Mouse (Mus musculus) liver, embryonic 14.5 days (tissue): ENCODE measurements around the gene Fam117b. TPM values are rescaled to one million over a fixed set of nuclear protein-coding genes. Genes with fewer than 3 reads are reported as not detected.

Experiments used
- ATAC-seq: fragments of 200-750 bp; cut with Nextera tagmentation; 2 replicates; pipeline ENCODE4 v1.8.0; 2017; ENCODE audit warnings: moderate number of reproducible peaks, mild to moderate bottlenecking, moderate library complexity; ENCODE audit not compliant: insufficient read depth
- DNase-seq, 3 experiments: peaks; one replicate each; pipeline ENCODE4 v3.0.0-alpha.2; 2012 to 2013; ENCODE audit warnings: low read depth in 3 of 3, low spot score in 3 of 3
- H3K27ac ChIP-seq: fragments of 300-500 bp; sonication (generic); 2 replicates; pipeline ENCODE4 v1.5.1; 2014; ENCODE audit warnings: moderate library complexity, mild to moderate bottlenecking, control low read depth, inconsistent platforms
- H3K27me3 ChIP-seq: fragments of 300-500 bp; sonication (generic); 2 replicates; pipeline ENCODE4 v1.6.1; 2014; ENCODE audit warnings: mild to moderate bottlenecking, low read length, moderate library complexity; ENCODE audit not compliant: control insufficient read depth, insufficient read depth
- H3K36me3 ChIP-seq: fragments of 300-500 bp; sonication (generic); replicated peaks from 2 replicates; pipeline ENCODE4 v1.6.1; 2014; ENCODE audit warnings: low read depth; ENCODE audit not compliant: control insufficient read depth, insufficient read depth
- H3K4me1 ChIP-seq, 2 experiments: fragments of 200-500 bp in 1 of 2; fragments of 300-500 bp in 1 of 2; sonication (generic) in 1 of 2; replicated peaks; 2 replicates each; pipeline ENCODE4 v1.6.1; 2012 to 2014; ENCODE audit warnings: antibody characterized with exemption in 1 of 2, inconsistent platforms in 1 of 2, low read length in 1 of 2; ENCODE audit not compliant: control insufficient read depth in 2 of 2, insufficient read depth in 2 of 2
- H3K4me2 ChIP-seq: fragments of 300-500 bp; sonication (generic); 2 replicates; pipeline ENCODE4 v1.6.1; 2014; ENCODE audit warnings: low read depth, mild to moderate bottlenecking, control low read depth, moderate library complexity
- H3K4me3 ChIP-seq, 2 experiments: fragments of 200-500 bp in 1 of 2; fragments of 300-500 bp in 1 of 2; sonication (generic) in 1 of 2; 2 replicates each; pipeline ENCODE4 v1.5.1; 2012 to 2014; ENCODE audit warnings: low read depth in 2 of 2, low read length in 2 of 2, mild to moderate bottlenecking in 2 of 2, control low read depth in 1 of 2, inconsistent platforms in 1 of 2, moderate library complexity in 1 of 2; ENCODE audit not compliant: insufficient read depth in 1 of 2
- H3K9ac ChIP-seq: fragments of 300-500 bp; sonication (generic); replicated peaks from 2 replicates; pipeline ENCODE4 v1.6.1; 2014; ENCODE audit warnings: mild to moderate bottlenecking, control low read depth, moderate library complexity
- H3K9me3 ChIP-seq: fragments of 300-500 bp; sonication (generic); 2 replicates; pipeline ENCODE4 v1.6.1; 2016; ENCODE audit warnings: low read length, mixed read lengths; ENCODE audit not compliant: control insufficient read depth
- CTCF ChIP-seq: IDR thresholded peaks from 2 replicates; pipeline ENCODE4 v1.5.1; 2016; ENCODE audit warnings: antibody characterized with exemption, low read depth, control low read depth
- EP300 ChIP-seq: IDR thresholded peaks from 2 replicates; pipeline ENCODE4 v1.6.1; 2016; ENCODE audit warnings: antibody characterized with exemption, low read depth
- WGBS: fragments of 180-500 bp; shearing (Covaris S2); extraction: QIAGEN DNeasy Blood & Tissue Kit; methylation state at CpG from one replicate; pipeline ENCODE4 v1.1.7; 2014; ENCODE audit not compliant: insufficient replicate concordance; 5-methylcytosine and 5-hydroxymethylcytosine counted together
- polyA plus RNA-seq, 2 experiments: library from polyadenylated mRNA; depleted of rRNA in 1 of 2; stranded (reverse) in 1 of 2; unstranded in 1 of 2; fragments of >200 nt; fragmentation: Nextera tagmentation in 1 of 2; extraction: Ambion mirVana in 1 of 2; gene quantifications; 2 replicates each; pipeline versions ENCODE4 v1.2.1 to v1.2.3; 2012 to 2014

The Fam117b gene
- polyA plus RNA-seq, 2 experiments: 2.6 to 2.8 TPM

DNA sequence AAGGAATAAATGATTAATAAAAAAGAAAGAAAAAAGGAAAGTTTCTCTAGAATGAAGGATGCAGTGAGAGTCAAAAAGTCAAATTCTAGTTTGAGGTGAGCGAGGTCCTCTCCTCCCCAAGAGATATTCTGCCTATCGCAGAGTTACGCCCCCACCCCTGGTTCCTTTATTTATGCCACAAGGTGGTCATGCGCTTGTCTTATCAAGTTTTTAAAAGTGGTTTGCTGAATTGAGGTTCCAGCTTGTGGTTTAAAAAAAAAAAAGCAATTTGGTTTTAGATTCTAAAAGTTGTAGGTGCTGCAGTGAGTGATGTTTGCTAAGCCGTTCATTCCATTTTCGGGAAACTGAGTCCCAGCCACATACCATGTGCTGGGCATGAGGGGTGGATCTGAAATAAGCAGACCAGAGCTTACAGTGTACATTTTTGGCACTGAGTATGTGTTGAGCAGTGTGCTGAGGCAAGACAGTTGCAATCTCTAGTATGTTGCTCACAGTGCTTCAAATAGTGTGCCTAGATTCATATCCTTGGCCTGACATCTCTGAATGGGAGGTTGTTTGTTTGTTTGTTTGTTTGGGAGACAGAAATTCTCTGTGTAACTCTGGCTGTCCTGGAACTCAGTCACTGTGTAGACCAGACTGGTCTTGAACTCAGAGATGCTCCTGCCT is 8.0 kb upstream of the Fam117b start:
- no peak for DNase-seq
- H3K4me3 ChIP-seq: no peak overlapping the region
- H3K27me3 ChIP-seq: no peaks in the 10 kb centered on the region
- ATAC-seq: no peak
- 27% methylated on average over 6 of the region's 6 CpGs for WGBS
- H3K36me3 ChIP-seq: no peaks in the 10 kb centered on the region
- no peak overlapping the region for H3K27ac ChIP-seq
- H3K9ac ChIP-seq: no peak overlapping the region
- H3K4me2 ChIP-seq: no peak overlapping the region
- TF ChIP-seq EP300: no peak
- no peak for TF ChIP-seq CTCF
- peaks cover 29 to 37% of the 10 kb centered on the region in 2 experiments for H3K4me1 ChIP-seq
- H3K9me3 ChIP-seq: no peaks in the 10 kb centered on the region

DNA sequence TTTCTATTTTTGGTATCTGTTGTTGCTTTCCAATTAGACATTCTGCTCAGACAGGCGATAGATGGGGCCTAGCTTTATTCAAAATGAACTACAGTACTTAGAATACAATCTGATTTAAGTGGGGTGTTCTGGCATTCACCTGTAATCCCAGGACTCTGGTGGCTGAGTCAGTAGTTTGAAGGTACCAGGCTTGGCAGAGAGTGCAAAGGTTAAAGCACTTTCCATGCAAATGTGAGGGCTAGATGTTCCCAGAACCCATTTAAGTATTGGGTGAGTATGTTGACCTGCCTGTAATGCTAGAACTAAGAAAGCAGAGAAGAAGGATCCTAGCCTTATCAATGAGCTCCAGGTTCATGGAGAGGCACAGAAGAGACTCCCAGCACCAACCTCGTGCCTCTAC is 6.9 kb upstream of the Fam117b start:
- TF ChIP-seq EP300: no peak
- no peak for TF ChIP-seq CTCF
- Histone ChIP-seq H3K4me2 (no peak overlapping the region), H3K9me3 (no peaks in the 10 kb centered on the region), H3K4me3 (no peak overlapping the region), H3K4me1 (peaks cover 20 to 28% of the 10 kb centered on the region in 2 experiments), H3K27me3 (no peaks in the 10 kb centered on the region), H3K36me3 (no peaks in the 10 kb centered on the region), H3K27ac (no peak overlapping the region), H3K9ac (no peak overlapping the region)
- WGBS: 35% methylated on average over 2 of the region's 2 CpGs
- ATAC-seq (no peak), DNase-seq (no peak)

DNA sequence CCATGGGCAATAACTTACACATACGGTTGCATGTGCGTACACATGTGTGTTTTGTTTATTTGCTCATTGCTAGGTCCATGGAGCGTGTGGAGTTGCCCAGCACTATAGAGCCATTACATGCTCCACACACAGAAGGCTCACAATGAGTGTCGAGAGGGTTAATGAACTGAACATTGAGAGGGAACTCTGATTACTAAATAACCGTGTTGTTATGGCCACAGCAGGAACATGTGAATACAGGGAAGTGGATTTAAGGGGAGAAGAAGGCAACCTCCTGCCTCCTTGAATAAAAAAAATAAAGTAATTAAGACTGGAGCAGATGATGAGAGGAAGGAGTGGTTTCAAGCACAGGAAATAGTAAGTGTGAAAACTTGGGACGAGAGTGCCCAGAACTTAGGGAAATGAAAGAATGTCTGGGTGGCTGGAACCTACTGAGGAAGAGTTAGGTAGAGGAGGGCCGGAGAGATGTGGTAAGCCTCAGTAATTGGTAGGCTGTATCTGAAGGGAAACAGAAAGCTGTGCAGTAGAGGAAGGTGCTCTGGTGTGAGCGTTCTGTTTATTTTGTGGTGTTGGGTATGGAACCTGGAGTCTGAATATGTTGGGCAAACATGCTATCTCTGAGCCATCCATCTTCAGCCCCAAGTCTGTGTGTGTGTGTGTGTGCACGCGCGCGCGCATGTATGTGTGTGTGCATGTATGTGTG is 5.8 kb upstream of the Fam117b start:
- no peaks in the 10 kb centered on the region for H3K27me3 ChIP-seq
- H3K4me3 ChIP-seq: no peak overlapping the region
- WGBS: 74% methylated on average over 13 of the region's 13 CpGs
- H3K9ac ChIP-seq: no peak overlapping the region
- no peak overlapping the region for H3K27ac ChIP-seq
- no peak for DNase-seq
- TF ChIP-seq EP300 (no peak), CTCF (no peak)
- no peak overlapping the region for H3K4me2 ChIP-seq
- no peak for ATAC-seq
- H3K9me3 ChIP-seq: no peaks in the 10 kb centered on the region
- H3K4me1 ChIP-seq: peaks cover 9 to 21% of the 10 kb centered on the region in 2 experiments
- H3K36me3 ChIP-seq: no peaks in the 10 kb centered on the region

DNA sequence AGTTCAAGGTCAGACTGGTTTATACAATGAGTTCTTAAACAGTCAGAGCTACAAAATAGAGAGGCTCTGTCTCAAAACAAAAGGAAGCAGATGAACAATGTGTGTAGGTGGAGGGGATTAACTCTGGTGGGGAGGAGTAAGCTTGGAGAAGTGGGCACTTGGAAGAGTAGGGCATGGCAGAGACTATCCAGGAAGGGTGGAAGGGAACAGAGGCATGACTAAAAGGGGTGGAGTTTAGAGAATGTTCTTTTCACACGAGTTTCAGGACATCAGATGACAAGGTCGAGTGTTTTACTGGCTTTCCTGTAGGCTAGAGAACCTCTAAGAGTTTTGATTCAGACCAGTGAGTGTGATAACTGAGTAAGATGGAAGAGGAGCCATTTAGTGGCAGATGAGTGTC is 5.1 kb upstream of the Fam117b start:
- no peak overlapping the region for H3K4me2 ChIP-seq
- DNase-seq (no peak), ATAC-seq (no peak)
- peaks cover 9 to 18% of the 10 kb centered on the region in 2 experiments for H3K4me1 ChIP-seq
- no peak for TF ChIP-seq CTCF
- TF ChIP-seq EP300: no peak
- H3K27me3 ChIP-seq: no peaks in the 10 kb centered on the region
- H3K9ac ChIP-seq: no peak overlapping the region
- WGBS: 15% methylated on average over 2 of the region's 2 CpGs
- H3K9me3 ChIP-seq: no peaks in the 10 kb centered on the region
- H3K4me3 ChIP-seq: no peak overlapping the region
- no peak overlapping the region for H3K27ac ChIP-seq
- H3K36me3 ChIP-seq: no peaks in the 10 kb centered on the region

DNA sequence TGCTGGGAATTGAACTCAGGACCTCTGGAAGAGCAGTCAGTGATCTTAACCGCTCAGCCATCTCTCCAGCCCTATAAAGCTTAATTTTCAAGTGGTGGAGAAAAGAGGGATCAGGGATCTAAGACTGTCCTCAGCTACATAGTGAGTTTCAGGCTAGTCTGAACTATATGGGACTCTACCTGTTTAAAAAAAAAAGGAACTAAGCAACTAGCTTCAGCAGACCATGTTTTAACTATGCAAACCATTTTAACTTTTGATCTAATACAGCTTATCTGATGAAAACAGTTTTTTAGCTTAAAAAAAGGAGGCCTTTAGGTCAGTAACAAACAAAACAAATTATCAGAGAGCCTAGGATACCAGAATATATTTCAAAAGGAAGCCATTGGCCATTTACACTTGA is 1.9 kb upstream of the Fam117b start:
- 86% methylated on average over 1 of the region's 1 CpGs for WGBS

More for the DNA sequence above, 1.9 kb upstream of the Fam117b start:
- Histone ChIP-seq H3K27me3 (no peaks in the 10 kb centered on the region), H3K4me3 (no peak overlapping the region), H3K27ac (no peak overlapping the region), H3K9me3 (no peaks in the 10 kb centered on the region), H3K36me3 (no peaks in the 10 kb centered on the region), H3K9ac (no peak overlapping the region), H3K4me2 (no peak overlapping the region), H3K4me1 (peaks cover 19 to 24% of the 10 kb centered on the region in 2 experiments)
- TF ChIP-seq EP300 (no peak), CTCF (no peak)
- DNase-seq (no peak), ATAC-seq (no peak)
